Mouse (Mus musculus) urinary bladder, postnatal 25 days (tissue): ENCODE measurements around the gene Zfp981.
"Not testable (repeated sequence)": the region's sequence is repeated elsewhere in the genome, so short reads cannot be mapped to it uniquely, and the experiment has no call there.

Source experiments
- DNase-seq: peaks from one replicate; pipeline ENCODE4 v3.0.0; 2022; ENCODE audit warnings: low spot score

Zfp981 gene

DNA sequence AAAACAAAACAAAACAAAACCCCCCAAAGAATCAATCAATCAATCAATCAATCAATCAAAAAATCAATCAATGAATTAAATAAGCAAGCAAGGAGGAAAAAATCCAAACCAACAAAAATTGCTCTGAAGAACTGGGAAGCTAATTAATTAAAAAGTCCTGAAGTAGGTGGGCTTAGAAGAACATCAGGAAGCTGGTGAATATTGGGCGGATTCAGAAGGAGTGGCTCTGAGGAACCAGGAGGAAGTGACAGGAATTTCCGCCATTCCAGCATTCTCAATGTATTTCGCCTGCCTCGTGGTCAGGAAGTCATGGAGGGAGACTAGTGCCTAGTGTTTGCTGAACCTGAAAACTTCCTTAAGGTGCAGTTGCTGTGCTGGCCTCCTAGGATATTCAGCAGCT, at the start of gene Zfp981:
Zfp981 (plus strand) TSS at position 301 of the 400 bp plus-strand sequence.
- DNase-seq, result not testable (repeated sequence)

- DNase-seq, result not testable (repeated sequence)
These were observed 49.3 kb upstream of the Zfp981 start for GRCm38 (mm10) chr4:146452576-146452975.

DNA sequence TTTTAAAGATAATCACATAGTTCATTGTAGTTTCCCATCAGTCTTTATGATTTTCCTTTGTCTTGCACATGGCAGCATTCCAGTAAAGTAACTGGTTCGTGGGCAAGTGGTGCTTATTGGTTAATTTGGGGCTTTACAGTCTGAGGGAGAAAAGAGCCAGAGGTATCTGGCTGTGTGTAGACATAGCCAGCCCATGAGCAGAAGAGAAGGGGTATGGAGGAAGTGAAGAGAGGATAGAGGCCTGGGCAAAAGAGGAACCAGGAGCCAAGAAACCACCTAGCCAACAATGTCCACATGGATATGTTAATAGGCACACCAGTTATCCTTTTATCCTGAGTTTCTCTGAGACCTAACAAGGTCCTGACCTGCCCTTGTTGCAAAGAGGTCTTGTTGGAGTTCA, 47.7 kb upstream of the Zfp981 start:
- not testable (repeated sequence) for DNase-seq

GRCm38 (mm10) chr4:146454896-146455295, 46.9 kb upstream of the Zfp981 start:
- no peak for DNase-seq

DNA sequence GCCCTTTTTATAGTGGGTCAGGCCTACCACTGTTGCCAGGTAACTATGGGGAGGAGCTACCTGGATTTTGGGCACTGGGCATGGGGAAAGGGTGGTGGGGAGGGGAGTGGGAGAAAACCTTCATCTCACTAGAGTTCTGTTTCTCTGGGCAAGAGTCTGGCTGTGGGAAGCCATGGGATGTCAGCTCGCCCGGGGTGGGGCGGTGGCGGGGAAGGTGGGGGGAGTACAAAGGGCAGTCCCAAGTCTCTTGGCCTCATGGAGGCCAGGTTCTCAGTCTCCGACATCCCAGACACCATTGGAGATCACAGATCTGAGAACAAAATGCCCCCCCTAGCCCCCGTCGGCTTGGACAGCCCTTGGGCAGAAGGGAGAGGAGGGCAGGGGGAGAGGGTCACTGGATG, 46.5 kb upstream of the Zfp981 start:
- DNase-seq, result no peak

DNA sequence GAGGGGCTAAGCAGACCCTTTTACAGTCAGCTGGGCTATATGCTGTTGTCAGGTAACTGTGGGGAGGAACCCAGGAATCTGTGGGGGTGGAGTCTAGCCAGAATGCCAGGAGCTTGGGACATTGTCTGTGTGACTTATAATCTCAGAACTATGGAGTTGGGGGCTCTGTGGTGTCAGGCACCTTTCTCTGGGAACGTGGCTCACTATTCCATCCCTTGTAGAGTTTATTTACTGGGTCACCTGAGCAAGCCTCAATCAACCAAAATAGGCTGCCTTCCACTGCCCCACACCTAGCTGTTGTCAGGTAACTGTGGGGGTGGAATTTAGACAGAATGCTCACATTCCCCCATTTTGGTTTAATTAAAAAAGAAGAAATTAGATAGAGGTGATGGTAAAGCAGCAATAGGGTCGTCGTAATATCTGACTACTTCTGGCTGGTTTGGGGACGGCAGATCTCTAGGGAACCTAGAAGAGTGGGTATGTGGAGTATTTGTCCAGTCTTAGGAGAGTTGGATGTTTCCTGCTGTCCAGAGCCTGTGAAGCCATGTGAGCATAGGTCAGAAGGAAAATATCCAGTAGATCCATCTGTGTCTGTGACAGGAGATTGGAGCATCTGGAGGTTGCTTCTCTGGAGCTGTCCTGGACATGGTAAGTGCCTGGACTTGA, 45.6 kb upstream of the Zfp981 start:
- no peak for DNase-seq

GRCm38 (mm10) chr4:146457126-146457525, 44.7 kb upstream of the Zfp981 start:
- DNase-seq, result no peak

GRCm38 (mm10) chr4:146457720-146458119, 44.1 kb upstream of the Zfp981 start:
- DNase-seq, result no peak

- not testable (repeated sequence) for DNase-seq
These were observed 42.0 kb upstream of the Zfp981 start for GRCm38 (mm10) chr4:146459822-146460221.

- DNase-seq, result not testable (repeated sequence)
These were observed 41.1 kb upstream of the Zfp981 start for GRCm38 (mm10) chr4:146460685-146461084.

DNA sequence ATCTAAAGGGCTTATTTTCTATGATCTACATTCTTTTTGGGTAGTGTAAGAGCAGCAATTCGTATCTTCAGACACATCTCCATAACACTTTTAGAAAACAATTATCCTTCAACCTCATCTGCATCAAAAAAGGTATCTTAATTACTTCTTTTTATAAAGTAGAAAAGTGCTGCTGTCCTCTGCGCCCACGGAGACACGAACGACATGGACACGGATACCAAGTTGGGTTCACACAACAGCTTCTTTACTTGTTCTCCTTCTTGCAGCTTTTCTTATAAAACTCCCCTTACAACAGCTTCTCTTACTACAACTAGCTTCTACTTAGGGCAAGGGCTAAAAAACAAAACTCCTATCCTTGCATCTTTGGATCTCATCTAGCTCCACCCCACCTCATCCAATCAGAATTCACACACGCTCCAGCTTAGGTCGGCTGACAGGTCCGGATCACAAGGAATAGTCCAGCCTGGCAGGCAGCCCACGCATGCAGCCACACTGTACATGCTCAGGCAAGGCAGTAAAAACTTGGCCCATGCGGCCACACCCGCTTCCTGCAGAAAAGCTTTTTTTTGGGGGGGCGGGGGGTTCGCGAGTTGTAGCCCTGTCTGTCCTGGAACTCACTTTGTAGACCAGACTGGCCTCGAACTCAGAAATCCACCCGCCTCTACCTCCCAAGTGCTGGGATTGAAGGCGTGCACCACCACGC, 38.0 kb upstream of the Zfp981 start:
- DNase-seq, result not testable (repeated sequence)

- not testable (repeated sequence) for DNase-seq
These were observed 31.8 kb upstream of the Zfp981 start for GRCm38 (mm10) chr4:146469984-146470383.

- not testable (repeated sequence) for DNase-seq
These were observed 27.6 kb upstream of the Zfp981 start for GRCm38 (mm10) chr4:146474181-146474580.

GRCm38 (mm10) chr4:146474716-146475676, 26.8 kb upstream of the Zfp981 start:
- DNase-seq, result not testable (repeated sequence)

- not testable (repeated sequence) for DNase-seq
These were observed 25.6 kb upstream of the Zfp981 start for GRCm38 (mm10) chr4:146476260-146476659.

DNA sequence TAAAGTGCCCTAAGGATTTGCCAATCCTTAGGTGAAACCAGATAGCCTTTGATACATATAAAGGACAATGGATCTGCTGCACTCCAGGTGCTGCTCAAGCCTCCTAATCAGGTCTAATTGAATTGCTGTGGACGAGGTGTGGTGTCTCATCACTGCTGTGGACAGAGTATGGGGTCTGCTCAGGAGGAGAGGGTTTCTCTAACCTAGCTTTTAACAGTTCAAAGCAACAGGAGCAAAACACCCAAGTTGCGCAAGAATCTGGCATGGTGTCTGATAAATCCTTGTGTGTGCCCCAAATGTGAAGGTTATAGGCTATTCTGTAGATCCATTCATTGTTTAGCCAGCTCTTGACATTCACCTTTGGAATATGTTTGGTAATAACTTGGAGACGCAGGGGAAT, 24.9 kb upstream of the Zfp981 start:
- not testable (repeated sequence) for DNase-seq

GRCm38 (mm10) chr4:146480376-146481096, 21.3 kb upstream of the Zfp981 start:
- DNase-seq, result not testable (repeated sequence)

DNA sequence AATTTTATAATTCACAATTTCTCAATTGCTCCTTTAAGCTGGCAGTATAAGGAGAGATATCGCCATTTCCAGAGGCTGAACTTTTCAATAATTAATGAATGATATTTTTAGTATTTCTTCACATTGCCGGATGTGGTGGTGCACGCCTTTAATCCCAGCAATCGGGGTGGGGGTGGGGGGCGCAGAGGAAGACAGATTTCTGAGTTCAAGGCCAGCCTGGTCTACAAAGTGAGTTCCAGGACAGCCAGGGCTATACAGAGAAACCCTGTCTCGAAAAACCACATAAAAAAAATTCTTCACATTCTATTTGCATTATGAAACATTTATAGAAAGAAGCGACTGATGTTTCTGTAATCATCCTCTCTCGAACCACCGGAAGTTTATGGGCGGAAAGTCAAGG, 19.3 kb upstream of the Zfp981 start:
- not testable (repeated sequence) for DNase-seq

- not testable (repeated sequence) for DNase-seq
These were observed 18.1 kb upstream of the Zfp981 start for GRCm38 (mm10) chr4:146483571-146484280.

- not testable (repeated sequence) for DNase-seq
These were observed 17.2 kb upstream of the Zfp981 start for GRCm38 (mm10) chr4:146484676-146485075.
